Mouse (Mus musculus): ENCODE results near the gene Fam160b1.

- TF ChIP-seq CTCF (IDR thresholded peaks at IDR 0.05; ENCODE audit: low read depth, low read length) (no peak), GATA1 (IDR thresholded peaks at IDR 0.05; ENCODE audit: borderline replicate concordance, low read length) (no peak), POLR2AphosphoS5 (IDR thresholded peaks at IDR 0.05; ENCODE audit: insufficient replicate concordance, low read depth, low read length) (no peak), TAL1 (conservative IDR thresholded peaks at IDR 0.05; ENCODE audit: low read depth, low read length) (no peak), GATA2 (IDR thresholded peaks at IDR 0.05; ENCODE audit: borderline replicate concordance, low read depth, low read length) (no peak)
Measured at GRCm38 (mm10) chr19:57375161-57375560, 14.7 kb downstream of the Fam160b1 start.

Measured in G1E (cell line).